Mouse (Mus musculus) CD8-positive naive resting alpha-beta T cell, adult 57 days (primary cell): ENCODE results near the gene Nectin1. TPM values are rescaled to one million over a fixed set of nuclear protein-coding genes. Genes with fewer than 3 reads are reported as not detected.

Source experiments
- total RNA-seq: library from RNA; stranded (reverse); gene quantifications from one replicate; pipeline ENCODE4 v1.2.4, GENCODE M21; 2023

Nectin1 gene
- total RNA-seq: 0.61 TPM

GRCm38 (mm10) chr9:43743647-43744137, at the start of gene Nectin1:
TSS of gene Nectin1 (plus strand) at chr9:43743984.

